Mouse (Mus musculus): Measurements from ENCODE around the gene Acap2.

DNA sequence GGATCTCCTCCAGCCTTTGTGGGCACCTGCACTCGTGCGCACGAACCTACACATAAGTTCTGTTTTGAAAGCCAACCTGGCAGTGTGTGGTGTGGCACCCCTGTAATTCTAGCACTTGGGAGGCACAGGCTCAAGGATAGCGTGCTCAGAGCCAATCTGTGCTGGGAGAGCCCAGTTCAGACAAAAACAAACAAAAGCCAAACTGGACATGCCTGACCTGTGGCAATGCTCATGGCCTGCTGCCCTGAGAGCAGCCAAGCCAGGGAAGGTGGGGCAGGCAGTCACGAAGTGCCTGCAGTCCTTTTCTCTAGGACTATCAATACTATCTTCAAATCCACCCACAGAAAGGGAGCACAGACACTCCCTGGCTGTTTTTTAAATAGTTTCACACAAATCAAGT is 157.9 kb downstream of the Acap2 start:
- TF ChIP-seq CTCF (IDR thresholded peaks at IDR 0.05; ENCODE audit: low read depth, low read length), result no peak
- no peak for TF ChIP-seq POLR2A (IDR thresholded peaks at IDR 0.05; ENCODE audit: insufficient read depth, low read length)
